Mouse (Mus musculus) liver, embryonic 14.5 days (tissue): Measurements from ENCODE around the gene Tmem132b. TPM values are rescaled to one million over a fixed set of nuclear protein-coding genes. Genes with fewer than 3 reads are reported as not detected.

ENCODE experiments used
- ATAC-seq: fragments of 200-750 bp; cut with Nextera tagmentation; 2 replicates; pipeline ENCODE4 v1.8.0; 2017; ENCODE audit warnings: moderate number of reproducible peaks, mild to moderate bottlenecking, moderate library complexity; ENCODE audit not compliant: insufficient read depth
- DNase-seq, 3 experiments: peaks; one replicate each; pipeline ENCODE4 v3.0.0-alpha.2; 2012 to 2013; ENCODE audit warnings: low read depth in 3 of 3, low spot score in 3 of 3
- H3K27ac ChIP-seq: fragments of 300-500 bp; sonication (generic); 2 replicates; pipeline ENCODE4 v1.5.1; 2014; ENCODE audit warnings: moderate library complexity, mild to moderate bottlenecking, control low read depth, inconsistent platforms
- H3K27me3 ChIP-seq: fragments of 300-500 bp; sonication (generic); 2 replicates; pipeline ENCODE4 v1.6.1; 2014; ENCODE audit warnings: mild to moderate bottlenecking, low read length, moderate library complexity; ENCODE audit not compliant: control insufficient read depth, insufficient read depth
- H3K36me3 ChIP-seq: fragments of 300-500 bp; sonication (generic); replicated peaks from 2 replicates; pipeline ENCODE4 v1.6.1; 2014; ENCODE audit warnings: low read depth; ENCODE audit not compliant: control insufficient read depth, insufficient read depth
- H3K4me1 ChIP-seq, 2 experiments: fragments of 200-500 bp in 1 of 2; fragments of 300-500 bp in 1 of 2; sonication (generic) in 1 of 2; replicated peaks; 2 replicates each; pipeline ENCODE4 v1.6.1; 2012 to 2014; ENCODE audit warnings: antibody characterized with exemption in 1 of 2, inconsistent platforms in 1 of 2, low read length in 1 of 2; ENCODE audit not compliant: control insufficient read depth in 2 of 2, insufficient read depth in 2 of 2
- H3K4me2 ChIP-seq: fragments of 300-500 bp; sonication (generic); 2 replicates; pipeline ENCODE4 v1.6.1; 2014; ENCODE audit warnings: low read depth, mild to moderate bottlenecking, control low read depth, moderate library complexity
- H3K4me3 ChIP-seq, 2 experiments: fragments of 200-500 bp in 1 of 2; fragments of 300-500 bp in 1 of 2; sonication (generic) in 1 of 2; 2 replicates each; pipeline ENCODE4 v1.5.1; 2012 to 2014; ENCODE audit warnings: low read depth in 2 of 2, low read length in 2 of 2, mild to moderate bottlenecking in 2 of 2, control low read depth in 1 of 2, inconsistent platforms in 1 of 2, moderate library complexity in 1 of 2; ENCODE audit not compliant: insufficient read depth in 1 of 2
- H3K9ac ChIP-seq: fragments of 300-500 bp; sonication (generic); replicated peaks from 2 replicates; pipeline ENCODE4 v1.6.1; 2014; ENCODE audit warnings: mild to moderate bottlenecking, control low read depth, moderate library complexity
- H3K9me3 ChIP-seq: fragments of 300-500 bp; sonication (generic); 2 replicates; pipeline ENCODE4 v1.6.1; 2016; ENCODE audit warnings: low read length, mixed read lengths; ENCODE audit not compliant: control insufficient read depth
- CTCF ChIP-seq: IDR thresholded peaks from 2 replicates; pipeline ENCODE4 v1.5.1; 2016; ENCODE audit warnings: antibody characterized with exemption, low read depth, control low read depth
- EP300 ChIP-seq: IDR thresholded peaks from 2 replicates; pipeline ENCODE4 v1.6.1; 2016; ENCODE audit warnings: antibody characterized with exemption, low read depth
- WGBS: fragments of 180-500 bp; shearing (Covaris S2); extraction: QIAGEN DNeasy Blood & Tissue Kit; methylation state at CpG from one replicate; pipeline ENCODE4 v1.1.7; 2014; ENCODE audit not compliant: insufficient replicate concordance; 5-methylcytosine and 5-hydroxymethylcytosine counted together
- polyA plus RNA-seq, 2 experiments: library from polyadenylated mRNA; depleted of rRNA in 1 of 2; stranded (reverse) in 1 of 2; unstranded in 1 of 2; fragments of >200 nt; fragmentation: Nextera tagmentation in 1 of 2; extraction: Ambion mirVana in 1 of 2; gene quantifications; 2 replicates each; pipeline versions ENCODE4 v1.2.1 to v1.2.3; 2012 to 2014

Gene Tmem132b
- polyA plus RNA-seq, 2 experiments = not detected

DNA sequence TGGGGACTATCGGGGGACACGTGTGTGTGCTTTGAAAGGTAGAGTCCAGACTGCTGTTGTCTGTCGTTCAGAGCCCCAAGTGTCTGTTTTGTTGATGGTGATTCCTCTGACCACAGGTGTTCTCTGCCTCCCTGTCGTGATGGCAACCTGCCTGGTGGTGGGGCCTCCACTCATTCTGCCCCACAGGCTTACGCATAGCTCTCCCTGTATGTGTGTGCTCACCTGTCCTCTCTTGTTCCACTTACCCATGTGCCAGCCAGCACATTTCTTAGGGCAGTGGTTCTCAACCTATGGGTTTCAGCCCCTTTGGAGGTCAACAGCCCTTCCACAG, 38.5 kb upstream of the Tmem132b start:
- 77% methylated on average over 5 of the region's 5 CpGs for WGBS
- H3K9me3 ChIP-seq = no peaks in the 10 kb centered on the region

DNA sequence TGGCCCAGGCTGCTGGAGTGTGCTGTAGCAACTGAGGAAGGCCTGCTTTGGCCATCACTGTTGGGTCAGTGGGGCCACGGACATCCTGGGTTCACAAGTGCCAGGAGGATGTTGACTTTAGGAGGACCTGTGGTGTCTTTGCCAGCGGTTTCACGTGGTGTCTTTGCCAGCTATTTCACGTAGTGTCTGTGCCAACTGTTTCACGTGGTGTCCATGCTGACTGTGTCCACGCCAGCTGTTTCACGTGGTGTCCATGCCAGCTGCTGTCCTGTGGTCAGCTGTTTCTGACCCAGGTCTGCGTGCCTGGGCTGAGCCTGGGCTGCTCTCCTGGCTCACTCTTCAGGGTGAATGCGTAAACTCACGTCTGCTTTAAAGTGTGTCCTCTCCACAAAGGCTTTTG, 35.9 kb upstream of the Tmem132b start:
- WGBS = 75% methylated on average over 10 of the region's 10 CpGs
- H3K36me3 ChIP-seq = no peaks in the 10 kb centered on the region; the same call in 1 of the 2 replicates
- no peaks in the 10 kb centered on the region for H3K9me3 ChIP-seq
- H3K27ac ChIP-seq = no peak overlapping the region
- H3K4me2 ChIP-seq = no peak overlapping the region
- no peaks in the 10 kb centered on the region for H3K4me1 ChIP-seq
- DNase-seq (no peak), ATAC-seq (no peak)
- no peaks in the 10 kb centered on the region for H3K27me3 ChIP-seq
- no peak overlapping the region for H3K4me3 ChIP-seq
- no peak overlapping the region for H3K9ac ChIP-seq
- TF ChIP-seq EP300 = no peak
- no peak for TF ChIP-seq CTCF

More for the DNA sequence above, 38.5 kb upstream of the Tmem132b start:
- DNase-seq = no peak
- ATAC-seq = no peak
- Histone ChIP-seq H3K36me3 (no peaks in the 10 kb centered on the region; the same call in 1 of the 2 replicates), H3K4me1 (no peaks in the 10 kb centered on the region), H3K27me3 (no peaks in the 10 kb centered on the region), H3K4me3 (no peak overlapping the region), H3K27ac (no peak overlapping the region), H3K4me2 (no peak overlapping the region), H3K9ac (no peak overlapping the region)
- TF ChIP-seq EP300 (no peak), CTCF (no peak)

DNA sequence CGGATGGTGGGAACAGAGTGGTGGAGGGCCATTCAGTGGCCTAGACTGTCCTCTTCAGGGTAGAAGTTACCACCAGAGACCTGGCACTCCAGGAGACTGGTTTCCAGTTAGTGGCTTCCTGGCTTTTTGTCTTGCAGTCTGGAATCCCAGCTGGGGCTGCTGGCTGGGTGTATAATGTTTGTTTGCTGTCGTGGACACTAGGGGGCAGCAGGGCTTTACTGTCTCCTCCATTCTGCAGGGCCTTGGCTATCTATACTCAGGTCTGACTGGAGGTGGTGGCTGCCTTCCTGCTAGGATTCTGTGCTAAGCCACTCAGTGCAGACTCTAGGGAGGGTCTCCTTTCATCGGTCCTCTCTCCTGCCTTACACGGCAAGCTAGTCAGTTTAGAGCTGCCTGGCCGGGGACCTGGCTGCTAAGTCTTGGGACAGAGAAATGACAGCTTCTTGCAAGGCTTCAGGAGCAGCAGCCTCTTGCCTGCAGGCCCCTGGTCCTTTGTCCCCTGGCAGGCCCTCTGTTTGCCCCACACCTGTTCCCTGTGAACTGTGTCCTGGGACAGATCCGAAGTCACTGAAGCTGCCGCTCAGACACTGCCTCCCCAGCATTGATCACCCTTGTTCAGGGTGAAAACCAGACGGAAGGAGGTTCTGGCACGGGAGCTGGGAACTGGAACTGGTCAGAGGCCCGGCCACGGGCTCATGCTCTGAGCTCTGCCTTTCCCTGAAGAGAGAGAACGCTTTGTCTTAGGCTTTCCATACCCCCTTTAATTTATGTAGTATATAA, 33.6 kb upstream of the Tmem132b start:
- DNase-seq = no peak
- Histone ChIP-seq H3K9ac (no peak overlapping the region), H3K4me3 (no peak overlapping the region), H3K4me1 (no peaks in the 10 kb centered on the region), H3K27me3 (no peaks in the 10 kb centered on the region), H3K4me2 (no peak overlapping the region), H3K36me3 (no peaks in the 10 kb centered on the region; the same call in 1 of the 2 replicates), H3K9me3 (no peaks in the 10 kb centered on the region), H3K27ac (no peak overlapping the region)
- WGBS = 64% methylated on average over 12 of the region's 12 CpGs
- TF ChIP-seq CTCF = peak; percentile 83
- TF ChIP-seq EP300 = no peak
- no peak for ATAC-seq

DNA sequence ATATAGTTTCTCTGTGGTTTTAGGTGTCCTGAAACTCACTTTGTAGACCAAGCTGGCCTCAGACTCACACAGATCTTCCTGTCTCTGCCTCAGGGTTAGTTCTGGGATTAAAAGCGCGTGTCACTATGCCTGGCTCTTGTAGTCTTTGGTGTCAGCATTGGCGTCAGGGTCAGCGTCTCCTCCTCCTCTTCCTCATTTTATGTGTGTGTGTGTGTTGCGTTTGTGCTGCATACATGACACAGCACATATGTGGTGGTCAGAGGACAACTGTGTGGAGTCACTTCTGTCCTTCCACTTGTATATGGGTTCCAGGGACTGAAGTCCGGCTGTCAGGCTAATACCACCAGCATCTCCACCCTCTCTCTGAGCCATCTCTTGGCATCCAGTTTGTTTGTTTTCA, 30.1 kb upstream of the Tmem132b start:
- TF ChIP-seq CTCF (no peak), EP300 (no peak)
- Histone ChIP-seq H3K9me3 (no peaks in the 10 kb centered on the region), H3K4me3 (no peak overlapping the region), H3K27ac (no peak overlapping the region), H3K4me2 (no peak overlapping the region), H3K36me3 (no peaks in the 10 kb centered on the region; the same call in 1 of the 2 replicates), H3K4me1 (no peaks in the 10 kb centered on the region), H3K9ac (no peak overlapping the region), H3K27me3 (no peaks in the 10 kb centered on the region)
- DNase-seq (no peak), ATAC-seq (no peak)
- WGBS = 59% methylated on average over 6 of the region's 6 CpGs

DNA sequence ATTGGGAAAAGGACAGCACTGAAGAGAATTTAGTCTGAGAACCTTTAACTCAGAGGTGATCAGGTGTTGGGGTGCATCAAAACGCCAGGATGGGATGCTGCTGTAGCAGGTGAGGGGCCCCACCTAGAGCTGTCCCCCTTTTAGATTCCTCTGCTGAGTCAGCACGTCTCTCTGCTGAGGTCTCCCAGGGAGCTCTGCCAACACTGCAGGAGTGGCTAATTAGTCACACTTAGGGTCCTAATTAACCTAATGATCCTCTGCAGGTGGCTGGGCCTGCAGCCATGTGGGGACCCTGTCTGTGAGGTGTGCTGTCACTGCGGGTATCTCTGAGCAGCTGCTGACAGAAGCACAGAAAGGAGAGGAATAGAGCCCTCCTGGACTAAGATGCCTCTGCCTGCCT, 29.4 kb upstream of the Tmem132b start:
- no peak for DNase-seq
- H3K4me3 ChIP-seq = no peak overlapping the region
- ATAC-seq = no peak
- H3K36me3 ChIP-seq = no peaks in the 10 kb centered on the region; the same call in 1 of the 2 replicates
- no peak overlapping the region for H3K9ac ChIP-seq
- H3K27me3 ChIP-seq = no peaks in the 10 kb centered on the region
- TF ChIP-seq EP300 = no peak
- TF ChIP-seq CTCF = no peak
- WGBS = 55% methylated on average over 3 of the region's 3 CpGs
- no peaks in the 10 kb centered on the region for H3K9me3 ChIP-seq
- no peak overlapping the region for H3K27ac ChIP-seq
- no peak overlapping the region for H3K4me2 ChIP-seq
- no peaks in the 10 kb centered on the region for H3K4me1 ChIP-seq
